Mouse (Mus musculus): ENCODE measurements around the gene Ccdc51. TPM values are rescaled to one million over a fixed set of nuclear protein-coding genes. Genes with fewer than 3 reads are reported as not detected.

Gene Ccdc51
- total and polyA plus RNA-seq, 3 experiments = 15.1 to 28.4 TPM; not detected in 1

GRCm38 (mm10) chr9:109113331-109113730 lies 31.0 kb downstream of the Ccdc51 start:
- DNase-seq (ENCODE audit: low read depth, low spot score) = no peak
- H3K27ac ChIP-seq (ENCODE audit: control insufficient read depth, low read depth, low read length) = no peak overlapping the region
- TF ChIP-seq MAZ (IDR thresholded peaks at IDR 0.05; ENCODE audit: low read depth, low read length) (no peak), ELF1 (IDR thresholded peaks at IDR 0.05; ENCODE audit: low read depth, low read length) (no peak), RAD21 (IDR thresholded peaks at IDR 0.05; ENCODE audit: low read depth, low read length) (no peak), BHLHE40 (IDR thresholded peaks at IDR 0.05; ENCODE audit: borderline replicate concordance, low read depth, low read length) (no peak), ZMIZ1 (IDR thresholded peaks at IDR 0.05; ENCODE audit: low read depth, low read length) (no peak), MYC (IDR thresholded peaks at IDR 0.05; ENCODE audit: low read depth, low read length) (no peak), EP300 (IDR thresholded peaks at IDR 0.05; ENCODE audit: low read depth in 1 of 2, low read length in 2 of 2) (no peak)
- no peaks in the 10 kb centered on the region for H3K36me3 ChIP-seq (ENCODE audit: control insufficient read depth in 1 of 2, insufficient read depth in 2 of 2, low read length in 2 of 2)
- H3K4me1 ChIP-seq (ENCODE audit: control insufficient read depth in 1 of 2, insufficient read depth in 2 of 2, low read length in 2 of 2) = no peaks in the 10 kb centered on the region
- no peak overlapping the region for H3K9ac ChIP-seq (ENCODE audit: control insufficient read depth, low read depth, low read length, poor library complexity, severe bottlenecking)
- no peak overlapping the region for H3K4me3 ChIP-seq (ENCODE audit: control insufficient read depth in 1 of 2, insufficient read depth in 1 of 2, low read depth in 2 of 2, low read length in 2 of 2)
- H3K27me3 ChIP-seq (ENCODE audit: control insufficient read depth in 1 of 2, insufficient read depth in 2 of 2, low read length in 2 of 2) = no peaks in the 10 kb centered on the region; a peak in 1 of 4 replicates
- no peaks in the 10 kb centered on the region for H3K79me2 ChIP-seq (ENCODE audit: control insufficient read depth, insufficient read depth, low read length, poor library complexity)
- no peaks in the 10 kb centered on the region for H3K9me3 ChIP-seq (replicated peaks; ENCODE audit: insufficient read depth, low read length)

GRCm38 (mm10) chr9:109114276-109114675 lies 32.0 kb downstream of the Ccdc51 start:
- no peak for DNase-seq (ENCODE audit: low read depth, low spot score)
- TF ChIP-seq ETS1 (IDR thresholded peaks at IDR 0.05; ENCODE audit: low read depth, low read length) (no peak), BHLHE40 (IDR thresholded peaks at IDR 0.05; ENCODE audit: borderline replicate concordance, low read depth, low read length) (no peak), POLR2A (IDR thresholded peaks at IDR 0.05; ENCODE audit: control insufficient read depth in 1 of 2, insufficient read depth in 1 of 2, low read depth in 1 of 2, low read length in 2 of 2, poor library complexity in 1 of 2) (no peak), ZKSCAN1 (IDR thresholded peaks at IDR 0.05; ENCODE audit: low read depth, low read length) (no peak), RAD21 (IDR thresholded peaks at IDR 0.05; ENCODE audit: low read depth, low read length) (no peak), ELF1 (IDR thresholded peaks at IDR 0.05; ENCODE audit: low read depth, low read length) (no peak)
- Histone ChIP-seq H3K27ac (ENCODE audit: control insufficient read depth, low read depth, low read length) (no peak overlapping the region), H3K27me3 (ENCODE audit: control insufficient read depth in 1 of 2, insufficient read depth in 2 of 2, low read length in 2 of 2) (no peaks in the 10 kb centered on the region; a peak in 2 of 4 replicates), H3K36me3 (ENCODE audit: control insufficient read depth in 1 of 2, insufficient read depth in 2 of 2, low read length in 2 of 2) (no peaks in the 10 kb centered on the region), H3K79me2 (ENCODE audit: control insufficient read depth, insufficient read depth, low read length, poor library complexity) (no peaks in the 10 kb centered on the region), H3K4me1 (ENCODE audit: control insufficient read depth in 1 of 2, insufficient read depth in 2 of 2, low read length in 2 of 2) (no peaks in the 10 kb centered on the region), H3K9me3 (replicated peaks; ENCODE audit: insufficient read depth, low read length) (no peaks in the 10 kb centered on the region), H3K4me3 (ENCODE audit: control insufficient read depth in 1 of 2, insufficient read depth in 1 of 2, low read depth in 2 of 2, low read length in 2 of 2) (no peak overlapping the region), H3K9ac (ENCODE audit: control insufficient read depth, low read depth, low read length, poor library complexity, severe bottlenecking) (no peak overlapping the region)

DNA sequence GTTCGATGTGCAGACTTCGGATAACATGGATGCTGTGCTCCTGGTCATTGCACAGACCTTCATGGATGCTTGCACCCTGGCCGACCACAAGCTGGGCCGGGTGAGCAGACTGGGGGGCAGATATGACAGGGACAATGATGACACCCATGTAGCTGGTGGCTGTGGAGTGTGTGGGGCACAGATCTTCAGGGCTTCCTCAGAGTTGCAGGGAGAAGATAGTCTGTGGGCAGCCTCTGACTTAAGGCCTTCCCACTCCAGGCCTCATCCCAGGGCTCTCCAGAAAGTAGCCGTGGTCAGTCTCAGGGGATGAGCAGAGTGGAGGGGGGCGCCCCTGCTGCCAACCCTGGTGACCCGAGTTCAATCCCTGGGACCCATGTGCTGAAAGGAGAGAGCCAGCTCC lies 32.6 kb downstream of the Ccdc51 start:
- Histone ChIP-seq H3K27me3 (ENCODE audit: control insufficient read depth in 1 of 2, insufficient read depth in 2 of 2, low read length in 2 of 2) (no peaks in the 10 kb centered on the region; a peak in 2 of 4 replicates), H3K4me3 (ENCODE audit: control insufficient read depth in 1 of 2, insufficient read depth in 1 of 2, low read depth in 2 of 2, low read length in 2 of 2) (no peak overlapping the region), H3K79me2 (ENCODE audit: control insufficient read depth, insufficient read depth, low read length, poor library complexity) (no peaks in the 10 kb centered on the region), H3K27ac (ENCODE audit: control insufficient read depth, low read depth, low read length) (no peak overlapping the region), H3K9me3 (replicated peaks; ENCODE audit: insufficient read depth, low read length) (no peaks in the 10 kb centered on the region), H3K4me1 (ENCODE audit: control insufficient read depth in 1 of 2, insufficient read depth in 2 of 2, low read length in 2 of 2) (no peaks in the 10 kb centered on the region), H3K9ac (ENCODE audit: control insufficient read depth, low read depth, low read length, poor library complexity, severe bottlenecking) (no peak overlapping the region), H3K36me3 (ENCODE audit: control insufficient read depth in 1 of 2, insufficient read depth in 2 of 2, low read length in 2 of 2) (no peaks in the 10 kb centered on the region)
- TF ChIP-seq POLR2A (IDR thresholded peaks at IDR 0.05; ENCODE audit: control insufficient read depth in 1 of 2, insufficient read depth in 1 of 2, low read depth in 1 of 2, low read length in 2 of 2, poor library complexity in 1 of 2) (no peak), KAT2A (conservative IDR thresholded peaks at IDR 0.05; ENCODE audit: low read depth, low read length) (no peak), MAZ (IDR thresholded peaks at IDR 0.05; ENCODE audit: low read depth, low read length) (no peak), TAL1 (IDR thresholded peaks at IDR 0.05; ENCODE audit: low read length) (no peak), RCOR1 (IDR thresholded peaks at IDR 0.05; ENCODE audit: low read depth, low read length) (no peak), USF1 (IDR thresholded peaks at IDR 0.05; ENCODE audit: low read depth, low read length) (no peak), CHD2 (IDR thresholded peaks at IDR 0.05; ENCODE audit: low read length) (no peak), ZC3H11A (IDR thresholded peaks at IDR 0.05; ENCODE audit: low read depth, low read length) (no peak), MYC (IDR thresholded peaks at IDR 0.05; ENCODE audit: low read depth, low read length) (no peak), ZNF384 (IDR thresholded peaks at IDR 0.05; ENCODE audit: low read depth, low read length) (no peak), TCF12 (IDR thresholded peaks at IDR 0.05; ENCODE audit: low read depth, low read length) (no peak), SIN3A (IDR thresholded peaks at IDR 0.05; ENCODE audit: low read length) (no peak), POLR2AphosphoS5 (IDR thresholded peaks at IDR 0.05; ENCODE audit: borderline replicate concordance, low read depth, low read length) (no peak), BHLHE40 (IDR thresholded peaks at IDR 0.05; ENCODE audit: borderline replicate concordance, low read depth, low read length) (no peak), EP300 (IDR thresholded peaks at IDR 0.05; ENCODE audit: low read depth in 1 of 2, low read length in 2 of 2) (no peak), NRF1 (IDR thresholded peaks at IDR 0.05; ENCODE audit: insufficient read depth, low read depth, low read length, poor library complexity, severe bottlenecking) (no peak), USF2 (IDR thresholded peaks at IDR 0.05; ENCODE audit: borderline replicate concordance in 1 of 2, insufficient read depth in 1 of 2, low read depth in 1 of 2, low read length in 2 of 2) (no peak), MAFK (IDR thresholded peaks at IDR 0.05; ENCODE audit: borderline replicate concordance, low read depth, low read length) (no peak), MEF2A (IDR thresholded peaks at IDR 0.05; ENCODE audit: extremely low read depth, insufficient replicate concordance, low read depth, low read length, poor library complexity, severe bottlenecking) (no peak)
- no peak for DNase-seq (ENCODE audit: low read depth, low spot score)

All from MEL (cell line).